Mouse (Mus musculus) embryonic facial prominence, embryonic 13.5 days (tissue): Measurements from ENCODE around the gene Casz1. TPM values are rescaled to one million over a fixed set of nuclear protein-coding genes. Genes with fewer than 3 reads are reported as not detected.
A peak's percentile ranks its signal among the peaks of the same experiment; 100 is the strongest.

Experiments
- ATAC-seq: fragments of 200-750 bp; cut with Nextera tagmentation; 2 replicates; pipeline ENCODE4 v1.8.0; 2017; ENCODE audit warnings: low read depth; ENCODE audit not compliant: insufficient number of reproducible peaks, insufficient read depth, low FRiP score, low TSS enrichment
- H3K27ac ChIP-seq: fragments of 300-500 bp; sonication (generic); 2 replicates; pipeline ENCODE4 v1.5.1; 2015; ENCODE audit warnings: moderate library complexity, mild to moderate bottlenecking, inconsistent platforms
- H3K27me3 ChIP-seq: fragments of 300-500 bp; sonication (generic); 2 replicates; pipeline ENCODE4 v1.6.1; 2015; ENCODE audit warnings: mild to moderate bottlenecking, inconsistent platforms
- H3K36me3 ChIP-seq: fragments of 300-500 bp; sonication (generic); 2 replicates; pipeline ENCODE4 v1.6.1; 2015; ENCODE audit warnings: mild to moderate bottlenecking, inconsistent platforms
- H3K4me1 ChIP-seq: fragments of 300-500 bp; sonication (generic); 2 replicates; pipeline ENCODE4 v1.6.1; 2015; ENCODE audit warnings: inconsistent platforms
- H3K4me2 ChIP-seq: fragments of 300-500 bp; sonication (generic); 2 replicates; pipeline ENCODE4 v1.6.1; 2015; ENCODE audit warnings: moderate library complexity, mild to moderate bottlenecking, inconsistent platforms
- H3K4me3 ChIP-seq: fragments of 300-500 bp; sonication (generic); 2 replicates; pipeline ENCODE4 v1.5.1; 2015; ENCODE audit warnings: mild to moderate bottlenecking, inconsistent platforms
- H3K9ac ChIP-seq: fragments of 300-500 bp; sonication (generic); 2 replicates; pipeline ENCODE4 v1.6.1; 2015; ENCODE audit warnings: mild to moderate bottlenecking, inconsistent platforms
- H3K9me3 ChIP-seq: fragments of 300-500 bp; sonication (generic); 2 replicates; pipeline ENCODE4 v1.6.1; 2016; ENCODE audit warnings: inconsistent platforms
- WGBS: fragments of 180-500 bp; shearing (Covaris S2); methylation state at CpG from one replicate; pipeline ENCODE4 v1.1.7; 2015; ENCODE audit warnings: mixed read lengths; 5-methylcytosine and 5-hydroxymethylcytosine counted together
- polyA plus RNA-seq: library from polyadenylated mRNA; unstranded; fragments of >200 nt; fragmentation: Nextera tagmentation; extraction: Ambion mirVana; gene quantifications from 2 replicates; pipeline ENCODE4 v1.2.1, GENCODE M21; 2015

The Casz1 gene
- polyA plus RNA-seq, 1 experiment from 2014 or later: 4.2 TPM

- 89% methylated on average over 11 of the region's 11 CpGs for WGBS
- H3K36me3 ChIP-seq: no peaks in the 10 kb centered on the region
- no peak overlapping the region for H3K27ac ChIP-seq
- no peak overlapping the region for H3K4me2 ChIP-seq
- no peak for ATAC-seq
- H3K4me3 ChIP-seq: no peak overlapping the region
- H3K4me1 ChIP-seq: peaks cover 28% of the 10 kb centered on the region
- peak overlapping the region; percentile 32; the same call in 1 of the 2 replicates for H3K9ac ChIP-seq
- H3K27me3 ChIP-seq: peaks cover 86% of the 10 kb centered on the region
- no peaks in the 10 kb centered on the region for H3K9me3 ChIP-seq
Observed at GRCm38 (mm10) chr4:148867721-148868397, 63.6 kb downstream of the Casz1 start.

GRCm38 (mm10) chr4:148869566-148869965, 65.3 kb downstream of the Casz1 start:
- H3K27ac ChIP-seq: no peak overlapping the region
- ATAC-seq: no peak
- 78% methylated on average over 7 of the region's 7 CpGs for WGBS
- H3K4me3 ChIP-seq: no peak overlapping the region
- no peaks in the 10 kb centered on the region for H3K36me3 ChIP-seq
- H3K27me3 ChIP-seq: peaks cover 88% of the 10 kb centered on the region
- H3K4me2 ChIP-seq: no peak overlapping the region
- H3K4me1 ChIP-seq: peaks cover 33% of the 10 kb centered on the region
- no peaks in the 10 kb centered on the region for H3K9me3 ChIP-seq
- H3K9ac ChIP-seq: no peak overlapping the region

GRCm38 (mm10) chr4:148870496-148870895, 66.3 kb downstream of the Casz1 start:
- Histone ChIP-seq H3K27ac (no peak overlapping the region), H3K4me1 (peaks cover 33% of the 10 kb centered on the region), H3K9me3 (no peaks in the 10 kb centered on the region), H3K4me3 (no peak overlapping the region), H3K27me3 (peaks cover 88% of the 10 kb centered on the region), H3K36me3 (no peaks in the 10 kb centered on the region), H3K4me2 (no peak overlapping the region), H3K9ac (no peak overlapping the region)
- WGBS: 86% methylated on average over 4 of the region's 4 CpGs
- no peak for ATAC-seq

GRCm38 (mm10) chr4:148871751-148872334, 67.6 kb downstream of the Casz1 start:
- 17% methylated on average over 10 of the region's 10 CpGs for WGBS
- no peaks in the 10 kb centered on the region for H3K36me3 ChIP-seq
- peak overlapping the region; percentile 39 for H3K4me2 ChIP-seq
- H3K9me3 ChIP-seq: no peaks in the 10 kb centered on the region
- H3K27me3 ChIP-seq: peaks cover 87% of the 10 kb centered on the region
- peaks cover 33% of the 10 kb centered on the region for H3K4me1 ChIP-seq
- ATAC-seq: peak; percentile 64; the same call in 1 of the 2 replicates
- H3K4me3 ChIP-seq: no peak overlapping the region
- no peak overlapping the region for H3K27ac ChIP-seq
- no peak overlapping the region for H3K9ac ChIP-seq

GRCm38 (mm10) chr4:148872372-148872771, 68.1 kb downstream of the Casz1 start:
- Histone ChIP-seq H3K4me2 (peak overlapping the region; percentile 39; the same call in 1 of the 2 replicates), H3K9ac (no peak overlapping the region), H3K27me3 (peaks cover 87% of the 10 kb centered on the region), H3K9me3 (no peaks in the 10 kb centered on the region), H3K36me3 (no peaks in the 10 kb centered on the region), H3K4me3 (no peak overlapping the region), H3K4me1 (peaks cover 30% of the 10 kb centered on the region), H3K27ac (no peak overlapping the region)
- 31% methylated on average over 9 of the region's 9 CpGs for WGBS
- no peak for ATAC-seq

GRCm38 (mm10) chr4:148872783-148873182, 68.6 kb downstream of the Casz1 start:
- Histone ChIP-seq H3K4me3 (no peak overlapping the region), H3K36me3 (no peaks in the 10 kb centered on the region), H3K9ac (no peak overlapping the region), H3K4me1 (peaks cover 30% of the 10 kb centered on the region), H3K4me2 (0 out of 2 replicates have a peak overlapping the region, but pooled peaks have one; percentile 39), H3K27ac (no peak overlapping the region), H3K27me3 (peaks cover 87% of the 10 kb centered on the region), H3K9me3 (no peaks in the 10 kb centered on the region)
- 60% methylated on average over 12 of the region's 12 CpGs for WGBS
- no peak for ATAC-seq

GRCm38 (mm10) chr4:148876166-148876565, 71.9 kb downstream of the Casz1 start:
- no peak overlapping the region for H3K27ac ChIP-seq
- H3K4me3 ChIP-seq: no peak overlapping the region
- H3K9me3 ChIP-seq: no peaks in the 10 kb centered on the region
- 74% methylated on average over 9 of the region's 9 CpGs for WGBS
- H3K9ac ChIP-seq: no peak overlapping the region
- H3K4me2 ChIP-seq: no peak overlapping the region
- no peaks in the 10 kb centered on the region for H3K36me3 ChIP-seq
- no peak for ATAC-seq
- peaks cover 90% of the 10 kb centered on the region for H3K27me3 ChIP-seq
- peaks cover 25% of the 10 kb centered on the region for H3K4me1 ChIP-seq

- Histone ChIP-seq H3K27ac (no peak overlapping the region), H3K9me3 (no peaks in the 10 kb centered on the region), H3K4me1 (peaks cover 22% of the 10 kb centered on the region), H3K27me3 (peaks cover 96% of the 10 kb centered on the region), H3K4me2 (no peak overlapping the region), H3K9ac (no peak overlapping the region), H3K4me3 (no peak overlapping the region), H3K36me3 (no peaks in the 10 kb centered on the region)
- no peak for ATAC-seq
- 84% methylated on average over 8 of the region's 8 CpGs for WGBS
Observed at GRCm38 (mm10) chr4:148876867-148877266, 72.6 kb downstream of the Casz1 start.

- H3K27ac ChIP-seq: no peak overlapping the region
Observed at GRCm38 (mm10) chr4:148878192-148878983, 74.2 kb downstream of the Casz1 start.

GRCm38 (mm10) chr4:148878984-148879610, 74.9 kb downstream of the Casz1 start:
- Histone ChIP-seq H3K36me3 (no peaks in the 10 kb centered on the region), H3K9me3 (no peaks in the 10 kb centered on the region), H3K9ac (0 out of 2 replicates have a peak overlapping the region, but pooled peaks have one; percentile 3), H3K27ac (no peak overlapping the region), H3K4me2 (no peak overlapping the region), H3K27me3 (peaks cover 98% of the 10 kb centered on the region), H3K4me3 (no peak overlapping the region), H3K4me1 (peaks cover 13% of the 10 kb centered on the region)
- 58% methylated on average over 11 of the region's 11 CpGs for whole genome bisulfite sequencing
- ATAC-seq: 0 out of 2 replicates have a peak, but pooled peaks have one; percentile 12

More at GRCm38 (mm10) chr4:148878192-148878983, 74.2 kb downstream of the Casz1 start:
- Histone ChIP-seq H3K27me3 (peaks cover 98% of the 10 kb centered on the region), H3K4me3 (no peak overlapping the region), H3K4me2 (no peak overlapping the region), H3K36me3 (no peaks in the 10 kb centered on the region), H3K4me1 (peaks cover 13% of the 10 kb centered on the region), H3K9me3 (no peaks in the 10 kb centered on the region), H3K9ac (0 out of 2 replicates have a peak overlapping the region, but pooled peaks have one; percentile 3)
- WGBS: 60% methylated on average over 11 of the region's 11 CpGs
- no peak for ATAC-seq

- WGBS: 80% methylated on average over 3 of the region's 3 CpGs
- no peaks in the 10 kb centered on the region for H3K9me3 ChIP-seq
- no peak for ATAC-seq
- peaks cover 13% of the 10 kb centered on the region for H3K4me1 ChIP-seq
- no peaks in the 10 kb centered on the region for H3K36me3 ChIP-seq
- no peak overlapping the region for H3K4me2 ChIP-seq
- no peak overlapping the region for H3K4me3 ChIP-seq
- no peak overlapping the region for H3K27ac ChIP-seq
- no peak overlapping the region for H3K9ac ChIP-seq
- peaks cover 98% of the 10 kb centered on the region for H3K27me3 ChIP-seq
Observed at GRCm38 (mm10) chr4:148879631-148880030, 75.4 kb downstream of the Casz1 start.
